Mouse (Mus musculus): Measurements from ENCODE around the gene Aco1. TPM values are rescaled to one million over a fixed set of nuclear protein-coding genes. Genes with fewer than 3 reads are reported as not detected.

Aco1 gene
- polyA plus RNA-seq, 1 experiment from 2014 or later, result 41.1 TPM

DNA sequence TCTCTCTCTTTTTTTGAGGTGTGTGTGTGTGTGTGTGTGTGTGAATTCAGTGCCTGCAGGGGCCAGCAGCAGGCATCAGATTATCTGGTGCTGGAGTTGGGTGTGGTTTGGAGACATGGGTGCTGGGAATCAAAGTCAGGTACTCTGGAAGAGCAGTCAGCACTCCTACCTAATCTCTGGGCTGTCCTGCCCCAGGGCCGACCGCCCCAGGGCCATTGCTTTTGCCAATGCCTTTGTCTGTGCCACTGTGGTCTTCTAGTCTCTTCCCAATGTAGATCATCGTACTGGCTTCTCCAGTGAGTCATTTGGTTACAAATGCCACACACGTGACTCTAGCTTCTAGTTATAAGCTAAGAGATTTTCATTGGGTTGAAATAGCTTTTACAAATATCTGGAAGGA, 11.9 kb downstream of the Aco1 start:
- Histone ChIP-seq H3K4me1 (ENCODE audit: insufficient read depth) (peaks cover 33% of the 10 kb centered on the region), H3K4me2 (ENCODE audit: low read depth, low read length) (no peak overlapping the region), H3K27ac (ENCODE audit: low read depth) (peak overlapping the region; percentile 87), H3K36me3 (replicated peaks; ENCODE audit: insufficient read depth, low read length) (no peaks in the 10 kb centered on the region), H3K27me3 (ENCODE audit: insufficient read depth, low read length) (no peaks in the 10 kb centered on the region), H3K4me3 (ENCODE audit: low read depth, low read length) (no peak overlapping the region), H3K9me3 (ENCODE audit: low read length) (no peaks in the 10 kb centered on the region), H3K9ac (replicated peaks) (no peak overlapping the region)
- TF ChIP-seq CTCF (IDR thresholded peaks at IDR 0.05; ENCODE audit: low read depth), result no peak
- TF ChIP-seq EP300 (IDR thresholded peaks at IDR 0.05; ENCODE audit: low read depth), result no peak
- DNase-seq (no peak), ATAC-seq (no peak)
- WGBS (ENCODE audit: insufficient replicate concordance), result 88% methylated on average over 4 of the region's 4 CpGs

DNA sequence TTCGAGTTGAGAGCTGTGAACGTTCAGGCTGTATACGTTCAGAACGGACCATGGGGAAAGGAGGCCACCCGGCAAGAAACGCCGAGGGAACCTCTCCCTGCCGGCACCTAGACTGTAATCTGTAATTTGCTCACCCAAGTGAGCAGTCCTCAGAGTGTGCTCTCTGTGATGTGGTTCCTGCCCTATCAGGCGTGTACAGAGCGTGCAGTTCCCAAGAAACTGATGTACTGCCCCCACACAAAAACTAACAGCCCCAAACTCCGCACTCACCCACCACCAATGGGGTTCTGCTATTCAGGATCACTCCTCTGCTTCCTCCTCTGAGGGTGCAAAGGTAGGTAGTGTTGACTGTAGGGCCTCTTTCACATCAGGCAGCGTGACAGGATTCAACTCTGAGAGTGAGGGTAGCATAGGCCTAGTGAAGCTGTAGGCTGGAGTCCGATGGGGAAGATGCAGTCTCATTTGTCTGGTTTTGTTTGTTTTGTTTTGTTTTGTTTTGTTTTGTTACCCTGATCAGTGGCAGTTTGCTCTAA, 12.7 kb downstream of the Aco1 start:
- H3K9ac ChIP-seq (replicated peaks), result no peak overlapping the region
- DNase-seq, result peak; percentile 44
- H3K27me3 ChIP-seq (ENCODE audit: insufficient read depth, low read length), result no peaks in the 10 kb centered on the region
- H3K27ac ChIP-seq (ENCODE audit: low read depth), result peak overlapping the region; percentile 87
- WGBS (ENCODE audit: insufficient replicate concordance), result 53% methylated on average over 13 of the region's 13 CpGs
- TF ChIP-seq CTCF (IDR thresholded peaks at IDR 0.05; ENCODE audit: low read depth), result no peak
- TF ChIP-seq EP300 (IDR thresholded peaks at IDR 0.05; ENCODE audit: low read depth), result peak; percentile 68; the same call in 1 of the 2 replicates
- H3K36me3 ChIP-seq (replicated peaks; ENCODE audit: insufficient read depth, low read length), result no peaks in the 10 kb centered on the region
- ATAC-seq, result peak; percentile 90
- H3K4me1 ChIP-seq (ENCODE audit: insufficient read depth), result peaks cover 33% of the 10 kb centered on the region
- no peaks in the 10 kb centered on the region for H3K9me3 ChIP-seq (ENCODE audit: low read length)
- H3K4me2 ChIP-seq (ENCODE audit: low read depth, low read length), result no peak overlapping the region
- H3K4me3 ChIP-seq (ENCODE audit: low read depth, low read length), result no peak overlapping the region

DNA sequence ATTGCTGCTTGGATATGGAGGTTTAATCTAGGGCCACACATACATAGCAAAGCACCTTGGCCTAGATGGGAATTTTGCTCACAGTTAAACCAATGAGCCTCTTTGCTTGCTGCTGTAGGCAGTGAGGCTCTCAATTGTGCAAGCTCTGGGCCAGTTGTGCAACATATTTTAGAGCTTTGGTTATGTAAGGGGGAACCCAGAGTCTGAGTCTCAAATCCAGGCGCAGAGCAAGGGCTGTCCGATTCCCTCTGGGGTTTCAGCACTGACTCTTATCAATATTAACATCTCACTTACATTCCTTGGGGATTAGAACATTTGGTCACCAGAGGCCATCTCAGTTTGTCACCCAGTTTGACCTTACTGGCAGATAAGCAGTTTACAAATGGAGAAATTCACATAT, 13.3 kb downstream of the Aco1 start:
- peak overlapping the region; percentile 34; the same call in 1 of the 2 replicates for H3K4me2 ChIP-seq (ENCODE audit: low read depth, low read length)

DNA sequence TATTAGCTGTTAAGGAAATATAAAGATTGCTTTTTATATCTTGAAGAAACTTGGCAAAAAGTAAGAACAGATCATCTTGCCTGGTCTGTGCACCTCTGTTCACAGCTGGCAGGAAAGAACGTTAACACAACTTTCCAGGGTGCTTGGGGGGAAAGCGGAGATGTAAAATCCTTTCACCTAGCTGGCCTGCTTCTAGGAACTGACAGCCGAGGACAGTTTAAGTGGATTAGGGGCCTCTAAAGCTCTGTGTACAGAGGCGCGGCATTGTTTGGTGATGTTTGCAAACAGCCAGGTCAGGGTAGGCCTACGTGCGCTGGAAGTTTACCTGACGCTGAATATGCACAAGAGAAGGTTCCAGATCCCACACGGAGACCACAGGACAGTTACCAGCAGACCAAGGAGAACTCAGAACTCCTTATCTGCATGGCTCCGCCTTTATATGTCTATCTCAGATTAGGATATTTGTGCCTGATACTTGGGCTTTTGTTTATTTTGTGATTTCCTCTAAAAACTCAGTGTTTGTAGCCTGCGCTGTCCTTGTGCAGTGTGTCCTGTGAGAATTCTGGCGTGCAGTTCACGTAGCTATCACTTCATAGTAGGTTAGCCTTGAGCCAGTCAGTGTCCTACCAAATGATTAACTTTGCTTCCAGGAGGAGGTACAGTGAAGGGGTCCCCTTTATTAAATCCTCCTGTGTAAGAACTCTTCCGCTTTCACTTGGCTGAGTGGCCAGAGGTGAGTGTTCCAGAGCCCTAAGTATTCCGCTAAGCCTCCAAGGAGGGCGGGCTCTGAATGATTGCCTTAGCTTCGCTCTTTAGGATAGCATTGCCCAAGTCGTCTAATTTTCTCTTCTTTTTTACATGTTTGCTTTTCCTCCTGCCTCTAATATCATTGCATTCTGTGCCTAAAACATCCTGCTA, 14.0 kb downstream of the Aco1 start:
- peak; percentile 10; the same call in 1 of the 2 replicates for ATAC-seq
- WGBS (ENCODE audit: insufficient replicate concordance), result 58% methylated on average over 18 of the region's 18 CpGs

More for the DNA sequence above, 13.3 kb downstream of the Aco1 start:
- peak overlapping the region; percentile 87 for H3K27ac ChIP-seq (ENCODE audit: low read depth)
- H3K9me3 ChIP-seq (ENCODE audit: low read length), result no peaks in the 10 kb centered on the region
- no peaks in the 10 kb centered on the region for H3K27me3 ChIP-seq (ENCODE audit: insufficient read depth, low read length)
- ATAC-seq, result peak; percentile 70
- H3K36me3 ChIP-seq (replicated peaks; ENCODE audit: insufficient read depth, low read length), result 0 out of 2 replicates have a peak, but pooled peaks cover 3% of the 10 kb centered on the region
- H3K9ac ChIP-seq (replicated peaks), result no peak overlapping the region
- peak; percentile 73 for DNase-seq
- peak; percentile 72 for TF ChIP-seq EP300 (IDR thresholded peaks at IDR 0.05; ENCODE audit: low read depth)
- no peak for TF ChIP-seq CTCF (IDR thresholded peaks at IDR 0.05; ENCODE audit: low read depth)
- 38% methylated on average over 2 of the region's 2 CpGs for WGBS (ENCODE audit: insufficient replicate concordance)
- no peak overlapping the region for H3K4me3 ChIP-seq (ENCODE audit: low read depth, low read length)
- H3K4me1 ChIP-seq (ENCODE audit: insufficient read depth), result peaks cover 33% of the 10 kb centered on the region

DNA sequence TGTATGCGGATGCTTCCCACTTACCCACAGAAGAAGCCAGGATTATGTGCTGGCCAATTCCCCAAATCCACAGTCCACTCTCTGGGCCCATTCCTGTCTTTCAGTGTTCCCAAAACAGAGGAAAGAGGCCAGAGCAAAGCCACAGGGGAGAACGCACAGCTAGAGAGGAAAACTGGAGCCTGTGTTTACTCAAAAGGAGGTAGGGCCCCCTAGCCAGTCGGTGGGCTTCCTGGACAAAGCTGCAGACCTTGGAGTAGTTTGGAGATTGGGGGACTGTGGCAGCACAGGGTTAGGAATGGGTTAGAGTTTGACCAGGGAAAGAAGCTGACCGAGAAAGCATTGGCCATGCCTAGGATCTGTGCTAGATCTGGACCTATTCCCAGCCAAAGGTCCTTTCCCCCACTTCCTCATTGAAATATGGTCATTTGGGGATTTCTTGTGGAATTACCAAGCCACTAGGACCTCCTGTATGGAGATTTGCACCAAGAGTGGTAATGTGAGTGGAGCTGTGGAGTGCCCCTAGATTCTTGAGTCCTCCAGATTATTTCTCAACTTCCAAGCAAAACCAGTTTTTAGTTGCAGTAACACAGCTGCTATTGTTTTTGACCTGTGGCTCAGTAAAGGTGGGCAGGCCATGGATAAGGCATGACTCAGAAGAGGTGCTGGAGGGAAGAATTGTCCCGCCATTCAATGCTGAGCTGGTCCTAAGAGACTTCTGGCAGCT, 14.8 kb downstream of the Aco1 start:
- TF ChIP-seq EP300 (IDR thresholded peaks at IDR 0.05; ENCODE audit: low read depth), result no peak
- TF ChIP-seq CTCF (IDR thresholded peaks at IDR 0.05; ENCODE audit: low read depth), result no peak
- ATAC-seq (no peak), DNase-seq (no peak)
- Histone ChIP-seq H3K4me2 (ENCODE audit: low read depth, low read length) (peak overlapping the region; percentile 34), H3K9ac (replicated peaks) (peak overlapping the region; percentile 47; the same call in 1 of the 2 replicates), H3K4me1 (ENCODE audit: insufficient read depth) (peaks cover 33% of the 10 kb centered on the region), H3K27ac (ENCODE audit: low read depth) (peak overlapping the region; percentile 87), H3K27me3 (ENCODE audit: insufficient read depth, low read length) (no peaks in the 10 kb centered on the region), H3K9me3 (ENCODE audit: low read length) (no peaks in the 10 kb centered on the region), H3K4me3 (ENCODE audit: low read depth, low read length) (no peak overlapping the region), H3K36me3 (replicated peaks; ENCODE audit: insufficient read depth, low read length) (0 out of 2 replicates have a peak, but pooled peaks cover 4% of the 10 kb centered on the region)
- WGBS (ENCODE audit: insufficient replicate concordance), result 61% methylated on average over 5 of the region's 5 CpGs

More for the DNA sequence above, 14.0 kb downstream of the Aco1 start:
- Histone ChIP-seq H3K4me3 (ENCODE audit: low read depth, low read length) (no peak overlapping the region), H3K27me3 (ENCODE audit: insufficient read depth, low read length) (no peaks in the 10 kb centered on the region), H3K4me2 (ENCODE audit: low read depth, low read length) (peak overlapping the region; percentile 34), H3K9ac (replicated peaks) (peak overlapping the region; percentile 47; the same call in 1 of the 2 replicates), H3K27ac (ENCODE audit: low read depth) (peak overlapping the region; percentile 87), H3K4me1 (ENCODE audit: insufficient read depth) (peaks cover 33% of the 10 kb centered on the region), H3K36me3 (replicated peaks; ENCODE audit: insufficient read depth, low read length) (0 out of 2 replicates have a peak, but pooled peaks cover 4% of the 10 kb centered on the region), H3K9me3 (ENCODE audit: low read length) (no peaks in the 10 kb centered on the region)
- peak; percentile 24 for DNase-seq
- no peak for TF ChIP-seq CTCF (IDR thresholded peaks at IDR 0.05; ENCODE audit: low read depth)
- TF ChIP-seq EP300 (IDR thresholded peaks at IDR 0.05; ENCODE audit: low read depth), result no peak

DNA sequence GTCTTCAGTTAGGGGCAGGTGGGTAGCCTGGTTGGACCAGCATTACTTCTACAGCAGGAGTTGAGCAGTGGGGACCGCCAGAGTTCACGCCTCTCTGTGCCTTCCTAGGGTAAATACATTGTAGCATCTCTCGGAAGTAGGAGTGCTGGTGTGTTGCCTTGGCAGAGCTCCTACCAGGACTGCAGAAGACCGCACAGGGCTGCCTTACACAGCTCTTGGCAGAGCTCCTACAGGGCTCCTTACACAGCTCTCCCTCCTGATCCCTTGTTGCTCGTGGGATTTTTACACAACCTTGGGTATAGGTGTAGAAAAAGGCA, 15.3 kb downstream of the Aco1 start:
- WGBS (ENCODE audit: insufficient replicate concordance), result 74% methylated on average over 5 of the region's 5 CpGs
- peak overlapping the region; percentile 87 for H3K27ac ChIP-seq (ENCODE audit: low read depth)
- H3K4me3 ChIP-seq (ENCODE audit: low read depth, low read length), result no peak overlapping the region
- no peak overlapping the region for H3K4me2 ChIP-seq (ENCODE audit: low read depth, low read length)
- H3K27me3 ChIP-seq (ENCODE audit: insufficient read depth, low read length), result no peaks in the 10 kb centered on the region
- H3K9me3 ChIP-seq (ENCODE audit: low read length), result no peaks in the 10 kb centered on the region
- ATAC-seq (no peak), DNase-seq (no peak)
- no peak overlapping the region for H3K9ac ChIP-seq (replicated peaks)
- 0 out of 2 replicates have a peak, but pooled peaks cover 4% of the 10 kb centered on the region for H3K36me3 ChIP-seq (replicated peaks; ENCODE audit: insufficient read depth, low read length)
- peaks cover 33% of the 10 kb centered on the region for H3K4me1 ChIP-seq (ENCODE audit: insufficient read depth)
- TF ChIP-seq EP300 (IDR thresholded peaks at IDR 0.05; ENCODE audit: low read depth) (no peak), CTCF (IDR thresholded peaks at IDR 0.05; ENCODE audit: low read depth) (no peak)
